Comparison of ENCODE assay signal across 7 mouse cellular contexts in genomic region chr9:44604290-44604778, GRCm38 (mm10). TPM values are rescaled to one million over a fixed set of nuclear protein-coding genes. Genes with fewer than 3 reads are reported as not detected.
DNase-seq lines count a peak whose midpoint lies in the region; ATAC-seq lines count a peak whose summit lies in the region.

No protein-coding gene starts in this region.

- peak overlapping the region; percentile 99 for H3K4me3 ChIP-seq in intestine, embryonic 16.5 days (ENCODE audit: low read length)
- H3K4me3 ChIP-seq in midbrain, embryonic 10.5 days: peak overlapping the region; percentile 99

- H3K9ac ChIP-seq in intestine, embryonic 16.5 days (ENCODE audit: low read depth, low read length): peak overlapping the region; percentile 100

- no peaks in the 10 kb centered on the region for H3K9me3 ChIP-seq in intestine, embryonic 16.5 days (ENCODE audit: control insufficient read depth, low read length)
- H3K9me3 ChIP-seq in midbrain, embryonic 10.5 days (replicated peaks): no peaks in the 10 kb centered on the region

- peak; percentile 58 for DNase-seq in adrenal gland, adult 8-10 months
- DNase-seq in embryo, embryonic 11 days: peak; percentile 89
- peak; percentile 69 to 72 for DNase-seq in gastrocnemius, postnatal 36 days
- peak; percentile 85 to 87 for DNase-seq in left cerebral cortex, postnatal 36 days (ENCODE audit: low spot score in 2 of 2)
- DNase-seq in midbrain, embryonic 10.5 days (ENCODE audit: low spot score): peak; percentile 86
- DNase-seq in right cerebral cortex, postnatal 4 days: peak; percentile 82

- peak overlapping the region; percentile 59 for H3K4me2 ChIP-seq in intestine, embryonic 16.5 days (ENCODE audit: low read depth, low read length)

- peak overlapping the region; percentile 98 for H3K27ac ChIP-seq in intestine, embryonic 16.5 days (ENCODE audit: low read length)
- peak overlapping the region; percentile 100 for H3K27ac ChIP-seq in midbrain, embryonic 10.5 days (replicated peaks)

- peak; percentile 72 for ATAC-seq in intestine, embryonic 16.5 days

- no peaks in the 10 kb centered on the region for H3K27me3 ChIP-seq in intestine, embryonic 16.5 days (replicated peaks; ENCODE audit: control insufficient read depth, insufficient read depth, low read length)
- no peaks in the 10 kb centered on the region for H3K27me3 ChIP-seq in midbrain, embryonic 10.5 days (ENCODE audit: low read depth, poor library complexity, severe bottlenecking)

- H3K36me3 ChIP-seq in intestine, embryonic 16.5 days (ENCODE audit: control insufficient read depth, insufficient read depth, low read length): no peaks in the 10 kb centered on the region; the same call in none of the 2 replicates
- peaks cover 28% of the 10 kb centered on the region for H3K36me3 ChIP-seq in midbrain, embryonic 10.5 days

- H3K4me1 ChIP-seq in intestine, embryonic 16.5 days (ENCODE audit: control insufficient read depth, insufficient read depth, low read length): peaks cover 18% of the 10 kb centered on the region
- H3K4me1 ChIP-seq in midbrain, embryonic 10.5 days: peaks cover 46% of the 10 kb centered on the region

- under 1% methylated on average over 39 of the region's 65 CpGs for WGBS in intestine, embryonic 16.5 days
- WGBS in midbrain, embryonic 10.5 days: under 1% methylated on average over 50 of the region's 65 CpGs

- intact Hi-C loops in gastrocnemius, postnatal 36 days (cut with DNase I): loop anchor here (2.0 kb wide), 1 partner anchor 94 kb away; no protein-coding TSS in a partner anchor
- intact Hi-C loops in left cerebral cortex, postnatal 36 days (cut with DNase I): loop anchor here (5.0 to 10.0 kb wide), 2 partner anchors 92 to 150 kb away; partner anchors contain the start of gene Upk2

RNA-seq across cellular contexts. Expression of gene Ddx6, which starts 0.4 kb away (rescaled TPM):
- total RNA-seq in adrenal gland, adult 8-10 months (2022): 100 to 1,000 TPM; 142 to 160 (median 152) TPM
- total RNA-seq in gastrocnemius, postnatal 36 days (2021): 10 to 100 TPM; 57.4 to 60.7 TPM
- polyA plus RNA-seq in intestine, embryonic 16.5 days (2015; fragmentation: Nextera tagmentation; extraction: Ambion mirVana): 8.1 and 9.8 TPM in 2 replicates
- total RNA-seq in left cerebral cortex, postnatal 36 days (2021): 100 to 1,000 TPM; 128 to 140 TPM
- 19.5 and 19.7 TPM in 2 replicates for polyA plus RNA-seq in midbrain, embryonic 10.5 days (2016; fragmentation: Nextera tagmentation; extraction: Ambion mirVana)

RNA-seq across cellular contexts. Expression of gene Cxcr5, which starts 42.7 kb away (rescaled TPM):
- under 1 TPM; 0.13 to 0.32 (median 0.18) TPM for total RNA-seq in adrenal gland, adult 8-10 months (2022)
- total RNA-seq in gastrocnemius, postnatal 36 days (2021): not detected
- 1.1 TPM in 2 replicates for polyA plus RNA-seq in intestine, embryonic 16.5 days (2015; fragmentation: Nextera tagmentation; extraction: Ambion mirVana)
- not detected for total RNA-seq in left cerebral cortex, postnatal 36 days (2021)
- not detected in 2 replicates for polyA plus RNA-seq in midbrain, embryonic 10.5 days (2016; fragmentation: Nextera tagmentation; extraction: Ambion mirVana)

Comparison
In these comparisons a context has a peak if more than half of its experiments do, and no peak if none do; other contexts are left out.
1. Peak in every context shown above with its lines: DNase-seq, ATAC-seq, H3K4me3 ChIP-seq and H3K27ac ChIP-seq.